Mouse (Mus musculus): ENCODE data around the gene Olfr71.

DNA sequence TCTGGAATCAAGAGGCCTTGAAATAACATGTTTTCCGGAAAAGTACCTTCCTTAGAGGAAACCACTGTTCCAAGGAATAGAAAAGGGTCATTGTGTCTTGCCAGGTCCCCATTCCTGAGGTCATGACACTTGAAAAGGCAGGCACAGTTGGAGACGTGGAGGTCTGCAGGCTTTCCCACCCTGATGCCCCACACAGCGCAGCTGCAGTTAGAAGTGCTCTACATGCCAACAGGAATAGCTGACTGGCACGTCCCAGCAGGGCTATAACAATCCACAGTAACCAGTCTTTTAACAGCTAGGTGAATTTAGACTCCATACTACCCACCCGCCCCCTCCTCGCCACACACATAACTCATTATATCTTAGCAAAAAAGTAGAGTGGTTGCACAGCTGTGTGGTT, 27.1 kb upstream of the Olfr71 start:
- no peak for TF ChIP-seq CTCF (IDR thresholded peaks at IDR 0.05; ENCODE audit: control insufficient read depth, insufficient read depth, low read length)
- TF ChIP-seq POLR2A (IDR thresholded peaks at IDR 0.05; ENCODE audit: borderline replicate concordance, control insufficient read depth, low read depth, low read length) = no peak
